Mouse (Mus musculus): ENCODE data around the gene Tspo. TPM values are rescaled to one million over a fixed set of nuclear protein-coding genes. Genes with fewer than 3 reads are reported as not detected.

Tspo gene
- total RNA-seq, 2 experiments from 2014 or later = 25.5 to 38.0 TPM

DNA sequence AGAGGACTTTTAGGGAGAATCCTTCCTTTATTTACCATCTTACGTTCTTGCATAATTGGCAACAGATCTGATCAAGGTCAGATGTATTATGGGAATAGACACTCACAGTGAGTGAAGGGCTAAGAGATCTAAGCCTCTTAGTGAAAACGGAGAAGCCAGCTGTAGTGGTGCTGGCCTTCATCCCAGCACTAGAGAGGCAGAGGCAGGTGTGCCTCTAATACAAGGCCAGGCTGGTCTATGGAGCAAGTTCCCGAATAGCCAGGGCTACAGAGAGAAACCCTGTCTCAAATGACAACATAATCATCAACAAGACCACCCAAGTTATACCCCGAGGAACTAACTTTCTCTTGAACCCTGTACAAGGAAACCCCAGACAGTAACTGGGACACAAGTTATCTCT, 19.5 kb downstream of the Tspo start:
- no peak for DNase-seq (ENCODE audit: low spot score in 2 of 2)

DNA sequence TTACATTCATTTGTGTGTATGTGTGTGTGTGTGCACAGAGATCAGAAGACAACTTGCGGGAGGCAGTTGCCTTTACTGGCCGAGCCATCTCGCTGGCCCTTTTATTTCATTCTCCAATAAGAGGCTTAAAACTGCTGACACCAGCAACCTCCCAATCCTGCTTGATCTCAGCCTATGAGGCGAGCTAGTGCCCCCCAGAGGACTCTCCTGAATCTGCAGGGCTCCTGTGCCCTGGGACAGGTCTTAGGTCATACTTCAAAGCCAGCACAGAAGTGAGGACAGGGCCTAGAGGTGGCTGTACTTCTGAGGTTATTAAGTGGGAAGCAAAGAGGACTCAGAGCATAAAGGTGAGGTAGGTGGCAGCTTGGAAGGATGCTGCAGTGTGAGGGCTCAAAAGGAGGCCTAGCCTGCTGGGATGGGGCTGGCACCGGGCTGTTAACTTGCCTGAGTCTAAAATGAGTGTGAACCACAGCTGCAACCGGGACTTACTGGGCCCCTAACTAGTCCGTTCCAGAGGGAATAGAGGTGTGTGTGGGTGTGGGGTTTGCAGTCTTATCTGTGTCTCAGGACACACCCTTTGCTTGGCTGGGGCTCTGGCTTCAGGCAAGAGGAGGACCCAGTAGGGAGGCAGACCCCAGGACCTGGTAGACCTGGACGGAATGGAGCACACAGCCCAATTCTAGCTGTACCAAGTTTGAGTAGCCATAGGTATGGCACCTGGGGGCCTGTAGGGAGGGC, 20.2 kb downstream of the Tspo start:
- DNase-seq (ENCODE audit: low spot score in 2 of 2) = peak in 1 of 2 experiments; percentile 47

DNA sequence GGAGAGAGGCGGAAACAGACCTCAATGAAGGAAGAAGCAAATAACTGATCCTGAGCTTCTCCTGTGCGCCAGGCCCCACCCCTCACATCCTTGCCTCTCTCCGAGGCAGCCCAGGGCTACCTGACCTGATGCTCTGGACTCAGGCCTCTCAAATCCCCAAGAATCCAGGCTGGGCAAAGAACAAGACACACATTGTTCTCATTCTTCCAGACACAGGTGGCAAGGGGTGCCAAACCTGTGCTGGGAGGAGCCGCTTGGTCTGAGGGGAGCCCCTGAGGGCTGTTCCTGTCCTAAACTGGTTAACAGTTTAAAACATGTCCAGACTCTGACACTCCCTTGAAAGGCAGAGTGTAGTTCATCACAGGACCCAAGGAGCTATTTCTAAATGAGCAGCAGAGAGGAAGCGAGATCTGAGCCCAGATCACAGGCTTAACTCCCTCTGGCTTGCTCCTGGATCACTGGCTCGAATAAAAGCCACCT, 21.4 kb downstream of the Tspo start:
- DNase-seq (ENCODE audit: low spot score in 2 of 2) = no peak

DNA sequence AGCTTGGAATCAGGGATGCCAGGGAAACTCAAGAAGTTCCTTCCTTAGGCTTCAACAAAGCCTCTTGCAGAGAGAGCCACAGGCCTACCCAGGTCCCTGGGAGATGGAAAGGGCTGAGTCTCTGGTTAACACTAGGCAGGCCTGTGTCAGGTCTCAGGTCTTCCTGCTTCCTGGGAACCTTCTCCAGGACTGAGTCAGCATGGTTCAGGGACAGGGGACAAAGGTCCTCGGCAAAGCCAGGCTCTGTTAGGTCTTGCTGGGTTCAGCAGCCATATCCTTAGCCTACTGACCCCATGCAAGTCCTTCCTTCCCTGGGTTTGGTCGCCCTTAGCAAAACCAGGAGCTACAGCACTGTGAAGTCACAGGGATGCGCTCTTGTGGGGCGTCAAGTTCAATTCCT, 27.4 kb downstream of the Tspo start:
- no peak for DNase-seq (ENCODE audit: low spot score in 2 of 2)

DNA sequence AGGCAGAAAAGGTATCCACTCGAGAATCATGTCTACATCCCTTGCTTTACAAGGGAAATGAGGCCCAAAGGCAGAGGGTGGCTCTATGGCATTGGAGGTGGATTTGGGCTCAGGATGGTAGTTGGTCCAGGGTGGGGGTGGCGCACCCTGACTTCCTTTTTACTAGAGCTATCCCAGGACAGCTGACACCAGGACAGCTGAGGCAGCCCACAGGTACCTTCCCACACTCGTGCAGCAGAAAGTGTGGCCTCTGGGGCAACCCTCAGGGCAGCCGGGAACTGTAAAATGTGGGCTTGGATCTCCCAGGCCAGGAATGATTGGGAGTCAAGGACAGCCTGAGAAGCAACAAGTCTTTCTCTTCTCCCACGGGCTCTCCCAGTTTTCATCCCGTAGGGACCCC, 28.4 kb downstream of the Tspo start:
- DNase-seq (ENCODE audit: low spot score in 2 of 2) = no peak

DNA sequence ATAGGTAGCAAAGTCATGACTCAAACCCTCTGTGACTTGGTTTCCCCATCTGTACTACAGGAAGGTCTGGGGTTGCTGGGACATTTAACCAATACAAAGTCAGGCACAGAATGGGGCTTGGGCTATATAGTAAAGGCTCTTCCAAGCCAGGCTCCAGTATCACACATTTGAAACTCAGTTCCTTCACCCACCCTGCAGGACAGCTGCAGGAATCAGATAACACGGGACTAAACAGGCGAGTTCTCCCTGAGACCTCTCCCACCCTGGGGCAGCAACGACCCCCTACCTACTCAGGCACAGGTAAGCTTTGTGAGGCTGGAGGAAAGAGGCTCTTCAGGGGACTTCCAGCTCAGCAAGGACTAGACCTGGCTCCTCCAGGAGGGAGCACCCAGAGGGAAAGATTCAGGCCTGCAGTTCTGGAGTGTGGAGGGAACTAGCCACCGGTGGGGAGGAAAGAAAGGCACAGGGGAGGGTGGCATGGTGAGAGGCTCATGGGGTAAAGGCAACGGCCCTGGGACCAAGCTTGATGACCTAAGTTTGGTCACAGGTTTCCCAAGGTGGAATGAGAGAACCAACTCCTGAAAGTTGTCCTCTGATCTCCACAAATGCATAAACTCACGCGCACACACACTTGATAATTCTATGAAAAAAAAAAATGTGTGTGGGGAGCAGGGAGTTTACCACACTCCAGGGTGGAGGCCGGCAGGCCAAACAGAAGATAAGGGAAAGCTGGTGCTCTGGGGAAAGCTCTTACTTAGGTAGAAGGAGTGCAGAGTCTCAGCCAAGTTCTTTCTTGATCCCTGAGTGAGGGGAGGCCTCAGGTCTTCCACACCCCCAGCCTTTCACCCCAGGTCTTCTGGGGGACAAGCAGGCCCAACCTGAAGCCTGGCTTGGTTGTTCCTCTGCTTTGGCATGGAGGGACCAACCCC, 29.1 kb downstream of the Tspo start:
- DNase-seq (ENCODE audit: low spot score in 2 of 2) = no peak

DNA sequence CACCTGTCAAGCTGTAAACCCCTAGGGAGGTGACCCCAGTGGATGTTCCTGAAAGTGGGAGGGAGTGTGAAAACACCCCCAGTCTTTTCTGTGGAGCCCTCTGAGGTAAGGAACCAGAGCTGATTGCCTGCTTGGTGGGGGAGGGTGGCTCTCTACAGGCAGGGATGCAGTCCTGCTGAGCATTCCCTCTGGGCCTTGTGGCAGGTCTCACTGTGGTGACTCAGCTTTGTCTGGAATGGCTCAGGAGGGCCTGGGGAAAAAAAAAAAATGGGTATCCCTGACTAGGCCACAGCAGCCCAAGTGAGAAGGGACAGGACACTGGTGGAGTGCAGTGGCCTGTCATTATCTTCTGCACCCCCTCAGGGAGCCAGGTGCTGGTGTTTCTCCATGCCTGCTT, 29.8 kb downstream of the Tspo start:
- DNase-seq (ENCODE audit: low spot score in 2 of 2) = no peak

DNA sequence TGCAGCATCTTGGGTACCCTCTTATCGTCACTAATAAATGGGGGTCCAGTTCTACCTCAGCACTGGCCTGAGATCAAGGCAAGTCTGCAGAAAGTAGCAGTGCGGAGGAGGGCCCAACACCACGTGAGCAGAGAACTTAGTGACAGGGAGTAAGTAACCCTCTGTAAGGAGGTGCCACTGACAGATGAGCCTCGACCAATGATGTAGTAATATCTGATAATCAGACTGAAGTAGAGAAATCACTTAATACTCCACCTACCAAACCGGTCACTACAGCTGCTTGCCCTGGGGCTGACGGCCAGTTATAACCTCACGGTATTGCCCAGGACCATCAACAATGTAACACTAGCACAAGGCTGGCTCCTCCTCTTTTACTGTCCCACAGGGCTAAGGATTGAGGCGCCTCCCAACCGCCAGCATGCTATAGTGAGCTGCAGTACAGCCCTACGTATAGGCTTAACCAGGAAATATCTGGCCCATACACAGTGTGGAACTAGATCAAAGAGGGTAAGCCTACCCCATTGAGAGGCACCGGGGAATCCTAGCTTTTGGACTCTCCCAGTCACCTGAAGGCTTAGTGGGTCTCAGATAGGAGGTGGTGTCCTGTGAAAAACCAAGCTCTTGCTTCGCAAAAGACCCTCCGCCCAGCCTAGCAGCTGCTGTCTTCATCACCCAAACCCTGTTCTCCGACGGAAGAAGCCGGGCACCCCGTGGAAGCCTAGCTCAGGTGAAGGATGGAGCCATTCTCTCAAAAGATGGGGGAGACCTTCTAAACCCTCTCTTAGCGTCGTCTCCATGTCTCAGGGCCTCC, 30.5 kb downstream of the Tspo start:
- no peak for DNase-seq (ENCODE audit: low spot score in 2 of 2)

DNA sequence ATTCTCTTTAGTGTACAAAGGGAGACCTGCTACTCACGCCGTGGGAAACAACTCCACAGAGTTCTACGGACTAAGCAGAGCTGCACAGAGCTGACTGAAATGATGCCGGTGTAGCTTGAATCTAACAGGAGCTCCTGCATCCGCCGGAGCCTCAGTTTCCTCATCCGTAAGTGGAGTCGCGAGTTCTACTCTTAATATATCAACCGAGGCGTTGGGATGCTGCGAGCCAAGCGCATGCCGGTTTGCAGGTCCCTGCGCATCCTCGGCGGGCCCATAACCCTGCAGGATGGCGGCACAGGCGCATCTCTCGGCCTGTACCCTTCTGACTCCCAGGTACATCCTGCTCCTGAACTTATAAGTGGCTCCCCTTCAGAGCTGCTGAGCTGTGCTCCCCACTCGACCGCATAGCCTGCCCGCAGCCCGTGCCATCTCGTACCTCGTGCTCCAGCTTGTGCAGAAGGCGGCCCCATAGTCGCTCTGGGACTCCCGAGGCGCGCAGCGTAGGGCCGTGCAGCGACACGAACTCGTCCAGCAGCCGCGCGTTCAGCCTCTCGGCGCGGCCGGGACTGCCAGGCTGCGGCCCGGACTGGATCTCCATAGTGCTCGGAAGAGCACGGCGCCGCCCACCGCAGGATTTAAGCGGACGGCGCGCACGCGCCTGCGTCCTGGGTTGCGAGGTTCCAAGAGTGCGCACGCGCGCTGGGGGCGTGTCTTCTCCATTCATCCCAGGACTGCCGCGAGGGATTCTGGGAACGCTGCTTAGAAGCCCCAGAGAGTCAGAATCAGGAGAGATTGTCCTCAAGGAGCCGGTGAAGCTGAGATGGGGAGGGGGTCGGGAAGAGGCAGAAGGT, 31.3 kb downstream of the Tspo start, which contains the start of gene Ttll12:
Gene Ttll12, minus strand, starts transcription at position 645 of the 851 bp plus-strand sequence.
- DNase-seq (ENCODE audit: low spot score in 2 of 2) = peak; percentile 91 to 95

DNA sequence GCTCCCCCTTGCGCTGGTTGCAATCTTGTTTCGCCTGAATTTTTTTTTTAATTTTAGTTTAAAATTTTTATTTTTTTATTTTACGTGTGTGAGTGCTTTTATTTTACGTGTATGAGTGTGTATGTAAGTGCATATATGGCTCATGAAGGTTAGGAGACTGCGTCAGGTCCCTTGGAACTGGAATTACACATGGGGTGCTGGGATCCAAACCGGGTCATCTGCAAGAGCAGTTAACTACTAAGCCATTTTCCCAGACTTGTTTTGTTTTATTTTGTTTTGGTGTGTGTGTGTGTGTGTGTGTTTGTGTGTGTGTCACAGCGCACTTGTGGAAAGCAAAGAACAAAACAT, 31.9 kb downstream of the Tspo start:
- DNase-seq (ENCODE audit: low spot score in 2 of 2) = no peak

DNA sequence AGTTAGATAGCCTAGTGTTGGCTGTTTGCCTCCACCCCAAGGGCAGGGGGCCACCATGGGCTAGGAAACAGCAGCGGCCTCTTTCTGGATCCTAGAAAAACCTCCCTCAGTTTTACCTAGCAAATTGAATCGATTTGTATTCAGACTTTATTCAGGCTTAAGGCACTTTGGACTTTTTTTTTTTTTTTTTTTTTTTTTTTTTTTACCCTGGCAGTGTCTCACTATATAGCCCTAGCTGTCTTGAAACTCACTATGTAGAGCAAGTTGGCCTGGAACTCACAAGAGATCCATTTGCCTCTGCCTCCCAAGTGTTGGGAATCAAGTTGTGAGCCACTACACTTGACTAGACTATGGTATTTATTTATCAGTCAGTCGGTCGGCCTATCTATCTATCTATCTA, 33.4 kb downstream of the Tspo start:
- no peak for DNase-seq (ENCODE audit: low spot score in 2 of 2)

DNA sequence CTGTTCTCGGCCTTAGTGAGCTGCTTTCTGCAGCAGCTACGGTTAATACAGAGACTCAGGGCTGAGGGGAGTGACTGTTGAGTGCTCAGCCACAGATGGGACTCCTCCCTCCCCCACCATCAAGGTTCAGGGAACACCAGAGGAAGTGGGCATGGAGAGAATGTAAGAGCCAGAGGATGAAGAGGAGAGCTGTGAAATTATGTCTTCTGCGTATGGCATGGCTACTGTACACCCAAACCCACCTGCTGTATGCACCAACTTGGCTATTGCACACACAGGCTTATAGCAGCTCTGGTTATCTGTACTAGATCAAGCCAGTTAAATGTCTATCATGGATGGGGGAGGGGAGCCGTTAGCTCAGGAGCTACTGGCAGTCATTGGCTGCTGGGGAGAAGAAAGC, 37.8 kb downstream of the Tspo start:
- DNase-seq (ENCODE audit: low spot score in 2 of 2) = no peak

DNA sequence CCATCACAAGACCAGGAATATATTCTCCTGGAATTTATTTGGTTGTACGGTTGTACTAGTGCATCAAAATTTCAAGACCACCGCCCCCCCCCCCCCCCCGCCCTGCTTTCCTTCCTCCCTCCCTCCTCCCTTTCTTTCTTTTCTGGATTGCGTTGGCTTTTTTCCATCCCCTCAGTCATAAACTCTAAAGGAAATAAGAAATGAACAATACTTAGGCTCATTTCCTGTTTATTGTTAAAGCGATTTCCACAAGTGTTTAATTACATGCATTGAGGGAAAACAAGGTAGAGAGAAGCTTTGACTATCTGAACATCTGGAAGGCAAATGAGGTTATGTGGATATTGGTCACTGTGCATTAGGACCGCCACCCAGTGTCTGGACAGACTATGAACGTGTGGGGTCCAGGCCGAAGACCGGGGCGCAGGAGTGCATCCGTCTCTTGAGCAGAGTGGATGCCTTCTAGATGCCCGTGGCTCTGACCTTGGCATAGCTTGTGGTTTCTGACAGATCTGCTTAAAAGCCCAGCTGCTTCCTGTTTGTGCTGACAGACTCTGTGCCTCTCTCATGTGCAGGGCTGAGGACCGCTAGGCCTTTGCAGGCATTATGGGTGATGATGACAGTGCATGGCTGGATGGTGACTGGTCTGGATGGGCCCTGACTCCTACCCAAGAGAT, 39.1 kb downstream of the Tspo start:
- no peak for DNase-seq (ENCODE audit: low spot score in 2 of 2)

DNA sequence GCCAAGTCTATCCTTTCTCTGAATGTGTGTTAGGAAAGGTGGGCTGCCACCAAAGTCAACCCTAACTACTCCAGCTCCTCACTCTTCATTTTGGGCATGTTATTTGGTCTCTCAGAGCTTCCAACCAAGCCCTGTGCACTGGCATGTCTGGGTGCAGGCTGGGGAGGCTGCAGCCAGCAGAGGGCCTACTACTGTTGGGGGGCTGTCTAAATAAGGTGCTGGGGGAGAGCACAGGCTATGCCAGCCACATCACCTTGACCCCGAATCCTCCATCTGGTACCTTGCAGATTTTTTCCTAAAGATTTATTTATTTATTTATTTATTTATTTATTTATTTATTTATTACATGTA, 39.6 kb downstream of the Tspo start:
- no peak for DNase-seq (ENCODE audit: low spot score in 2 of 2)

DNA sequence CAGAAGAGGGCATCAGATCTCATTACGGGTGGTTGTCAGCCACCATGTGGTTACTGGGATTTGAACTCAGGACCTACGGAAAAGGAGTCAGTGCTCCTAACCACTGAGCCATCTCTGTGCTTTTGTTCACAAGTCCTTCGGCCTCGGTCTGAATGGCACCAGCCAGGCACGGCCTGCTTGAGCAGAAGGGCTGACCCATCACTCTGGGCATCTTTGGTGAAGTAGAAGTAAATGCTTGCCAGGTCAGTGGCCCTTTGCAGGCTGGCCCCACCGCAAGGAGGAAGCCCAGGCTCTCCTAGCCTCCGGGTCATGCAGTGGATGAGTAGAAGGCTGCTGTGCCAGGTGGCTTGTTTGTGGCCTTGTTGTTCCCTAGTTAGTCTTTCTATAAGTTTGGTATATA, 40.0 kb downstream of the Tspo start:
- no peak for DNase-seq (ENCODE audit: low spot score in 2 of 2)

DNA sequence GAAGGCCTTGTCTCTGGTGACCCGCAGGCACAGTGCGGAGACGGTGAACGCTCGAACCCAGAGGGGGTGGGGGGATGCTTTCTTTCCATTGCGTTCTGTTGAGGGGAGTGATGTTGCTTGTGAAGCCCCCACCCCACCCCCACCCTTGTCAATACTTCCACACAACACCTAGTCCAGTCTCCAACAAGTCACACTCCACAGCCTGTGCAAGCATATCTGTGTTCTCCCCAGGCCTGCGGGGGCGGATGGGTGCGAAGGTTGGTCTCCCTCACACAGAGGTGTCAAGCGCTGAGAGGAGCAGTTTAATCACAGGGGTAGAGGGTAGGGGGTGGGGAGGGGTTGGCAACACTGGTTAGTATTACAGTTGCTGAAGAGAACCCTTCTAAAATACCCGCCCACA, 42.8 kb downstream of the Tspo start:
- no peak for DNase-seq (ENCODE audit: low spot score in 2 of 2)

DNA sequence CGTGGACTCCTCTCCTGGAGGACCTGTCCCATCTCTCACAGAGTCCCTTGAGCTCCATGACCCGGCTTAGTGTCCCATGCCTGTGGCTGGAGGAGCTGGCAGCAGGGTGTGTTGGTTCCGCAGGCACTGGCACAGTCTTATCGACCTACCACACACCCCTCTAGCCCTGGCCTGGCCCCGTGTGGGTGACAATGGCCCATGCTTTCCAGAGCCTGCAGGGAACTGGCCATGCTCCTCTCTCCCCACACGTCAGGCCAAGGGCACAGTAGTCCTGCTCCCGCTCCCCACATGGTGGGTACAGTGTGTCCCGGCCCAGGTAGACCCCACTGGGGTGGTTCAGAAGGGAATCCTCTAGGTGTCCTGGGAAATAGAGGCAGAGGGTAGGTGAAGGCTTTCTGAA, 43.3 kb downstream of the Tspo start:
- no peak for DNase-seq (ENCODE audit: low spot score in 2 of 2)

DNA sequence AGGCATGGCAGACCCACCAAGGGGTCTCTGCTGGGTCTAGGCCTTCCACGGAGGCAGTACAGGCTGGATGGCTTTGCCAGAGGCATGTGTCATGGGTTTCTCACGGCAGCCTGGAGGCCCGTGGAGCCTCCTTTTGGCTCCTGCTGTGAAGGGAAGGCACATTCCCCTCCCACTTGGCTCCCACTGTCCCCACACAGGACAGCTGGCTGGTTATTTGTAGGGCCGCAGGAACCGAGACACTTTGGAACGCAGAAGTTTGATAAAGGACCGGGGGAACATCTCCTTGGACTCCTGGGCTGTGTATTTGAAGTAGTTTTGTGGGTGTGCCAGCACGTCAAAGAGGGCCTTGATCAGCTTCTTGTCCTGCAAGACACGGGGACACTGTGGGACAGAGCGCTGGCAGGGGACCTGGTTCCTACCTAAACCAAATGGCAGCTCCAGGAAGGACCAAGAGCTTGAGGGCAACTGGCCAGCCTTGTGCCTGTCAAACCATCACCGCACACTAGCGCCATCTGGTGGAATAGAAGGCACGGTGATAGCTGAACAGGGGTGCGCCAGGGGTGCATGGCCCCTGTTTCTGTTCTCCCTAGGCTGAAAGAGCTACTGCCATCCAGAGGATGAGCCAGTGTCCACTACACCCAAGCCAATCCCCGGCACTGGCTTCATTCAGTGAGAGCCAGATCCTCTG, 43.9 kb downstream of the Tspo start:
- DNase-seq (ENCODE audit: low spot score in 2 of 2) = peak; percentile 49 to 77

DNA sequence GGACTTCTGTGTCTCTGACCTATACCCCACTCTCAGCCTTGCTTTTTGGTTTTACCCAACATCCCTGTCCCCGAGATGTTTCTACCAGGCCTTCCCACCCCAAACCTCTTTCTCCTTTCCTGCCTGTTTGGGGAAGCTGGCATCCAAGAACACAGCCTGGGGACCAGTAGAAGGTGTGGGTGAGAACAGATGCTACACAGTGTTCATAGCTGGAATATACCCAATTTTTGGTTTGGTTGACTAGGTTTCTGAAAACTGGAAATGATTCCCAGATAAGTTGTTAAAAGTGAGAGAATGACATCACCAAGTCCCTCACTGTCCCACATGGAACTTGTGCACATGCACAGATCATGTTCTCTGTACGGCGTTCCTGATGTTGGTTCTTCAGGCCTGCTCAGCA, 51.9 kb downstream of the Tspo start:
- DNase-seq (ENCODE audit: low spot score in 2 of 2) = no peak

All from gastrocnemius, postnatal 4 days (tissue).